Mouse (Mus musculus): ENCODE results near the gene Espl1. TPM values are rescaled to one million over a fixed set of nuclear protein-coding genes. Genes with fewer than 3 reads are reported as not detected.

Gene Espl1
- 1.7 and 1.9 TPM in 2 replicates for polyA plus RNA-seq (2012; rRNA removed)

DNA sequence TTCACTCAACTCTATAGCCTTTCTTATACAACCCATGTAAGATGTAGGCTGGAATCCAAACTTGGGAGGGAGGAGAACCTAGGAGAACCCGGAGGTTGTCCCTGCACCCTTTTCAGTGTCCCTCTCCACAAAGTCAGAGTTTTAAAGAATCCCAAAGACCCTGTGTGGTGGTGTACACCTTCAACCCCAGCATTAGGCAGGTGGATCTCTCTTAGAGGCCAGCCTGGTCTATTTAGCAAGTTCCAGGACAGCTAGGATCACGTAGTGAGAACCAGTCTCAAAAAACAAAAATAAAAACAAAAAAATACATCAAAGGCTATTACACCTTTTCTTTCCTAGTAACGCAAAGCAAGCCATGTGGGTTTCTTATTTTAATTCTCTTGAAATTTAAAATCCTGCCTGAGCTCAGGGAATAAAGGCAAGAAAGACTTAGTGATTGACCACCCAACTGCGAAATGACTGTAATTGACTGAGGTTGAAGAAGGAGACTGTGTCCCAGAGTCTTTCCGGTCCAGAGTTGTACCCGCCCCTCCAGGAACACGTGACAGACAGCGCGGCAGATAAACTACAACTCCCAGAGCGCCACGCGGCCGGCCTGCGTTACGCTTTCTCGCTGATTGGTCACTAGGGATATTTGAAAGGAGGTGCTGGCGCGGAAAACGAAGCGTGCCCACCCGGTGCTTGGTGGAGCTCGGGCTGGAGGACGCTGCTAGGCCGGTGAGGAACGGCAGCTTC is at the start of gene Espl1:
Gene Espl1, plus strand, starts transcription at position 634 of the 735 bp plus-strand sequence.
- peak; percentile 76 for DNase-seq (ENCODE audit: low spot score)

DNA sequence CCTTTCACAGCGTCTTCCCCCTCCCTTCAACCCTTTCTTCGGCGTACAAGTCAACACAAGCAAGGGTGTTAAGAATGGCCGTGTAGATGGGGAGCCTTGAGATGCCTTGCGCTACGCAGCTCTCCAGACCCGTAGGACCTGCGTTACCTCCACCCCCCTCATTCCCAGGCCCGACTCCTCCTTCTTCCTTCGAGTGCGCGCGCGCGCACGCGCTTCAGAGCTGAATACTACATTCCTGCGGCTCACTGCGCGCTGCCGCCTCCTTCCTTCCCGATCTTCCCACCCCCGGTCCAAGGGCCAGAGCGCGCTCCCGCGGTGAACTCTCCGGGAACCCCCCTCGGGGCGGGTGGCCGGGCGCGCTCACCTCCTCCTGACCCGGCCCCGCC is 49.2 kb upstream of the Espl1 start:
- peak; percentile 93 for DNase-seq (ENCODE audit: low spot score)

DNA sequence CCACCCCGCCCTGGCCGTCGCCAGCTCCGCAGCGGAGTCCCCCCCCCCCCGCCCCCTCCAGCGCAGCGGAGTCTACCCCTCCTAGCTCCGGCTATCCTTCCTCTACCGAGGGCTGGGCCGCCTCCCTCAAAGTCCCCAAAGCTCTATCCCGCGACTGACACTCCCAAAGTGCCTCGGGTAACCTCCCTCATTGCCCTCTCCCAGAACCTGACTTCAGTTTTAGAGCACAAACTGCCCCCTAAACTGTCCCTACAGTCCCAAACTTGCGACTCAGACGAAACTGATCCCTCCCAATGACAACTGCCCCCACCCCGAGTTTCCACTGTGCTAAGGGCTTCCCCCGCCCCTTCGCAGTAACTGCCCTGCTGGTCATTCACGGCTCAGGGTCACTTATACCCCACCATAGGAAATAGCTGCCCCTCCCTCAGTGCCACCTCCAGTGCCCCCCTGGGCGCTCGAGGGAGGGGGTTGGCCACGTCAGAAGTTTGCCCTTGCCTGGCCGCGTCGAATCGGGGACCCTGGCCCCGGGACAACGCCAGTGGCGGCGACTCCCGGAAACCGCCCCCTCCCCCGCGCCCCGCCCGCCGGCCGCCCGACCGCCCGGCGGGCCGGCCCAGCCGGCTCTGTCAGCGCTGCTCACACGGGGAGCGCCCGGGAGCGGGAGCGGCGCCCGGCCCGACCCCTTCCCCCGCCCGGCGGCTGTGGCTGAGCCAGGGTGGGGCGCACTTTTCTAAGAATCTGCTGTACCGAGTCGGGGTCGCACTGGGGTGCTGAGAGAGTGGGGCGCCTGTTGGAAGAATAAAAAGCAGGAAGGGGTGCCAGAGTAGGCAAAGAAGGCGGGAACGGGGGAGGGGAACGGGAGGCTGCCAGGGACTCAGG is 48.6 kb upstream of the Espl1 start:
- DNase-seq (ENCODE audit: low spot score), result peak; percentile 80

DNA sequence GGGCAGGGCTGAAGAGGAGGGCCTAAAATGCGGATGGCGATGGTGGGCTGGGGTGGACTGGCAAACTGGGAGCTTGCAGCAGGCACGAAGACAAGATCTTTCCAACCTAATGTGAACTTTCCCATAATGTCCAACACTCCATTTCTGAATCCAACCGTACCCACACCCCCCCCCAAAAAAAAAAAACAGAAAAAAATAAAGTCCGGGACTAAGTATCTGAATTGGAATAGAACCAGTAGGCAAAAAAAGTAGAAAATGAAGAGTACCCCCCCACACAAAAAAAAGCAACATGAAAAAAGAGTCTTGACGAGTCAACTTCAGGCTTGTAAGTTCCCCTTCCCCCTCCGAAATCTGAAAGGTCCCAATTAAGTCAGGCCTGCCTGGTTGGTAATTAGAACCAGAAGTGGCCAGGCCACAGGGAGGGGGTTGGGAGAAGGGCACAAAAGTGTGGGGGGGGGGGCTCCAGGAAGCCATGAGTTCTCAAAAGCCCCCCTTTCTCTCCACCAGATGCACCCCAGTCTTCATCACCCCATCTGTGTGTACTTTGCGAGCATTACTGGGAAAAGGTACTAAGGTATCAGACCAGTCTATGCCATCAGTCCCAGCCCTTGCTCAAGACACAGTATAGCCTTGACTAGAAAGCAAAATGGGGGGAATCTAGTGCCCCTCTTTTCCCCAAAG is 47.8 kb upstream of the Espl1 start:
- DNase-seq (ENCODE audit: low spot score), result no peak

DNA sequence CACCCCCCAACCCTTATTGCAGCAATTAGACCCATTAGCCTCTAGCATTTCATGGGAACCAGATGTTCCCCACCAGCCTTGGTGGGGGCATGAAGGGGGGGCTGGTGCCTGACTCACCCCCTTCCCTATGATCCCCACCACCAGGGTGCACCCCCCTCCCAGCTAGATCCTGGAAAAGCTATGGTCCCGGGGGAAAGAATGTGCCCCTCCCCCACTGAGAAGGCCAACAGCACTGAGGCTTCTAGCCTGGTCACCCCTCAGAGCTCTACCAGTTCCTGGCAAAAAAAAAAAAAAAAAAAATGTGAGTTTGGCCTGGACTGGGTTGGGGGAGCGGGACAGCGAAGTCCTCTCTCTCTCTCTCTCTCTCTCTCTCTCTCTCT is 47.3 kb upstream of the Espl1 start:
- no peak for DNase-seq (ENCODE audit: low spot score)

DNA sequence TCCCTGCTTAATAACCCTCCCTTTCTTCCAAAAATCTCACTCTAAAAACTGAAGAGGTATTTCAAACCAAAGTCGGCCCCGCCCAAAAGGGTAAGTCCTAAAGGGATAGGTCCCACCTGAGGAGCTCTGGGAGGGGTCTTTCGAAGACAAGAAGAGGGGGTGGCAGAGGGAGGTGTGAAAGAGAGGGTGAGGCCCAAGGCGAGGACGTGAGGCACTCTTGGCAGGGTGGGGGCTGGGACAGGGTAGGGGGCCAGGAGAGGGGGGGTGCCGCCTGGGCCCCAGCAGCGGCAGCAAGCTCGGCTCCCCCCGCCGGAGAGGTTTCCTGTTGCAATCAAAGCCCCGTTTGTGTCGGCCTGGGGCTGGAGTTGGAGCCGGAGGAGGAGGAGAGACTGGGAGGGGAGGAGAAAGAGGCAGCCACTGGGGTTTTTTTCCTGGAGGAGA is 46.8 kb upstream of the Espl1 start:
- no peak for DNase-seq (ENCODE audit: low spot score)

DNA sequence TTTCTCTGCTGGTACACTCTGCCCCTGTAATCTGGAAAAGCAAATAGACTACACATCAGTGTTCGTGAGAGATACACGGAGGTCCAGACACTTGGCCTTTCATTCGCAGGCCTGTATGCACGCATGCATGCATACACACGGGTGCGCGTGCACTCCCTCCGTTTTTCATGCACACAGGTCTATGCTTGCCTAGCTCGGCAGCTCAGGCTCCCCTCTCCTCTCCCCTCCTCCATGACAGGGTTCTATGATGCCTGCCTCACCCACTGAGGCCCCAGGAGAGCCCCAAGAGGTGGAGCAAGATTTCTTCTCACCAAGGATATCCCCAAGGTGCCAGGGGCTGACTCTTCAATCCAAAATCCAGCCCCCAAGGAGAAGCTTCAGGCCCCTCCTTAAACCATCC is 46.1 kb upstream of the Espl1 start:
- no peak for DNase-seq (ENCODE audit: low spot score)

DNA sequence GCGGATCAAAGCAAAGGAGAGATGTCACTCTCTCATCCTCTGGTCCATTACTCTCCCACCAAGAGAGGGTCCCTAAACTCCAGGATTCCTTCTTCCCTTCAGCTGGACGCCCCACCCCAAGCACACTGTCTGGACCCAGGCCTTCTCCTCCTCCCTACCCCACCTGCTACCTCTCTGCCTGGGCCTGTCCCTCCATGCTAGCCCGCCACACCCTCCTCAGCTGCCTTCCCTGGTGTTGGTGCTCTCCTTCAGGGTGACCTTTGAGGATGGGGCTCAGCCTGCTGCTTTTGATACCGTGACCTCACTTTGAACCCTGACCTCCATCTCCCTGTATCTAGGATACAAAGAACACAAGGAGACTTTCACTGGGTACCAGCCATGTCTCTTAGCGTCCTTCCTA is 45.5 kb upstream of the Espl1 start:
- DNase-seq (ENCODE audit: low spot score), result no peak

DNA sequence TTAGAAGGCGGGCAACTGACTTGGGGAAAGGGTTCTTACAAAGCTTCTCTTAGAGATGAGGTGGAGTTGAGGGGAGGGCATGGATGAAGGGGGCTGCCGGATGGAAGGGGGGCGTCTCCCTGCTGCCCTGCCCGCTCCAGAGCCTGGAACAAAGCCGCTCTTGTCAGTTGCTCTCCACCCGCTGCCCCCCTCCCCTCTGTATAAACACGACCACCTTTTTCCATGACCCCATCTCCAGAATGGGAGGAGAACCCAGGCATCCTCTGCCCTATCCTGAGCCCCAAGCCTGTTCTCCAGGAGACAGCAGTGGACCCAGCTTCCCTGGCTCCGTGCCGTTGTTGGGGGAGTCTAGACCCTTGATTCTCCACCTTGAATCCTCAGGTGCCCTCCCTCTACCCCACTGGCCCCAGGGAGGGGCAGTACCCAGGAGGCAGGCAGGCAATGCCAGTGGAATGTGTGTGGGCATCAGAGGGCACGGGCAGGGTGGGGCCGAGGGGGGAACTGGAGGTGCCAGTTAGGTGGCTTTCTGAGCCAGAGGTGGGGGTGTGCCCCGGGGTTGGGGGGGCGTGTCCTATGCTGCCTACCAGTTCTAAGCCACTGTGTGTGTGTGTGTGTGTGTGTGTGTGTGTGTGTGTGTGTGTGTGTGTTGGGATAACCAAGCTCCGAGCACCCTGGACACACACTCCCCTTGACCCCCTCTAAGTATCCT is 40.4 kb upstream of the Espl1 start:
- DNase-seq (ENCODE audit: low spot score), result no peak

DNA sequence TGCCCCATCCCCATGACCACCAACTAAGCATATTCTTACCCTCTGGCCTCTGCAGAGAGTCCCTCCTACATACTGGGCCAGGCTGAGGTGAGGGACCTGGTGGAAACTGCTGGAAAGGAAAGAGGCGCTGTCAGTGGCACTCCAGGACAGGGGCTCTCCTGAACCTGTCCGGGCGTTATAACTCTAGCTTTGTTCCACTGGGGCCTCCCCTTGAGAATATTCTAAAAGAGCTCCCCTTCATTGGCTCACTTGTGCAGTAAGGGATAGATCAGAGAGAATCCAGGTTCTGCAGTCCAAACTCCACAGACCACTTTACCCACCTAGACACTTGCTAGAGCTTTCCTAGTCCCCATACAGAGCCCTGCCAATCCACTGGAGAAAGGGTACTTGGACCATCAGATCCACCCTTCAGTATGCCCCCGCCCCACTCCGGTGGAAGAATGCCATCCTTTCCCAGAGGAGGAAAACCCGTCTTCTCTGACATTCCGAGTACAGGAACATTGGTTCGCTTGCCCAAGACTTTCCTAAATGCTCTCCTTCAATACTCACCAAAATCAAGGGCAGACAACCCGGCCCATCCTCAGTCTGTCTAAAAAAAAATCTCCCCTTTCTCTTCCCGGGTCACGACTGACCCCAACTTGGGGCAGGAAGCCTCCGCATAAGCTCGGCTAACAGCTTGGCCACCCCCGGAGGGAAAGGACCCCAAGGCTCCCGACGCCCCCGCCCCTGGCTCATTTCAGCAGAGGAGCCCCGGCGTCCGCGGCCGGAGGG is 39.5 kb upstream of the Espl1 start:
- DNase-seq (ENCODE audit: low spot score), result no peak

DNA sequence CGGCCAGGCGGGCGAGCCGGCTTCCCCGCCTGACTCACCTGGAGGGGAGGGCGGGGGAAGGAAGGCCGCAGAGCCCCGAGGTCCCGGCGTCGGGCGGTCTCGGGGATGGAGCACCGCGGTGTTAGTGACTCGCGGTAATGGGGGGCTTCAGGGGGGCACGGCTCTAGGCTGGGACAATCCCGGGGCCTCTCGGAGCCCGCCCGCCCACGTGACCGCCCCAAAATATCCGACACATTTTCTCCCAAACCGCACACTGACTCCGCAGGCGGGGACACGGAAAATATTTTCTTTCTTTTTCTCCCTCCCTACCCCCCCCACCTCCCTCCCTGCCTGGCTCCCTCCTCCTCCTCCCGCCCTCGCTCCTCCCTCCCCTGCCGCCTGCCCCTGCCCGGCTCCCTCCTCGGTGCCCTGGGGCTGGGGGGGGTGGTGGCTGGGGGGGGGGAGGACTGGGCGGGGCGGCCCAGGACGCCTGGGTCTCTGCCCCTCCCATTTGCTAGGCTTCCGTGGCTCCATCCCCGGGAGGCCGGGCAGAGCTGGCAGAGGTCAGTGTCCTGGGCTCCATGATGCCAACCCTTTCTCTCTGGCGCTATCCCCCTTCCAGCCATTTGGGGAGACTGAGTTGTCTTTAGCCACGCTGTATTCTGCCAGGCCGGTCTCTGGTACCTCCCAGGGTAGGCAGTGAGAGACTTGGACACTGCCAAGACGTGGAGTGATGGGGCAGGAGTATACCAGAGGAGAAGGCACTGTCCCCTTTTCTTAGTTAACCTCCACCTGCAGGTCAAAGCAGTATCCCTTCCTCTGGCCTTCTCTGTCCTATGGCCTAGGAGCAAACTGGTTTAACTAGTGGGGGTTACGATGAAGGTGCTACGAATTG is 38.6 kb upstream of the Espl1 start, which contains the start of gene Rarg:
Gene Rarg, minus strand, starts transcription at position 316 of the 874 bp plus-strand sequence.
- DNase-seq (ENCODE audit: low spot score), result no peak

DNA sequence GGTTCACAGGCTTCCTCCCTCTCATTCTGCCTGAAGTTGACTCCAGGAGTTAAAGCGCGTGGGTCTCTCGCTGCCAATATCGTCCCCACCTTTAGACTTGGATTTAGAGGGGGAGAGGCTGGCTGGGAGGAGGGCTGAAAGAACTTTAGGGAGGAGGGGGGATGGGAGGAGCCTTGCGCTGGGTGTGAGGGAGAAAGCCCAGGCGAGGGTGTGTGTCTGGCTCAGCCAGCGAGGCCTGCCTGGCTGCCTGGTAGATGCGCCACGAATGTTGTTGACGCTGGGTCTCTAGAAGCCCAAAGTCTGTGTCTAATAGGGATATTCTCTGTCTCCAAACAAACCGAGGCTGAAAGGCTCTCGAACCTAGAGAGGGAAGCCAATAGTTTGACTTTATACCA is 38.0 kb upstream of the Espl1 start:
- DNase-seq (ENCODE audit: low spot score), result no peak

DNA sequence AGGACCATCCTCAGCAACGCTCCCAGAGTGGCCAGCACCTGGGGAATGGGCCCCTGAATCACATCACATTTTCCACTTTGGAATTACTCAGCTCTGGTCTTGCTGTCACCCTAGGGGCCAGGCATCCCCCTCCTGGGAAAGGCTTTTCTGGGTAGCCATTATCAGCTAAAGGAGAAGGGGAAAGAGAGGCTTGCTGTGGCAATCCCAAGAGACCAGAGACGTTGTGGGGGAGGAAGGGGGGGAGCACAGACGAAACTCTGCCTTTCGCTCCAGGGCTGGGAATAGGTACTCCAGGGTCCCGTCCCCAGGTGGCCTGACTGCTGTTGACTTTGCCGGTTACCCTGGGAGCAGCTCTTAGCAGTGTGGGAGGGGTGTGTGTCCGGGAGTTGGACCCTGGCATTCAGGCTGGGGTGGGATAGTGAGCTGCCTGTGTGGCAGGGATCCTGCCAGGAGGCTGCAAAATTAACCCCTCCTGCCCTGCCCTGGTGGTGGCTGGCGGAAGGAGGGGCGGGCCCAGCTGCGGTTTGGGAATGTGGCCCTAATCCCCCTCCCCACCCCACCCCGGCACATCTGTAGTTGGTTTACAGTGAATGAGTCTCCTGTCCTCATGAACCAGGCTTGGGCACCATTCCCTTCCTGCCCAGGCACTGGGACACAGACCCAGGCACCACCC is 37.3 kb upstream of the Espl1 start:
- no peak for DNase-seq (ENCODE audit: low spot score)

DNA sequence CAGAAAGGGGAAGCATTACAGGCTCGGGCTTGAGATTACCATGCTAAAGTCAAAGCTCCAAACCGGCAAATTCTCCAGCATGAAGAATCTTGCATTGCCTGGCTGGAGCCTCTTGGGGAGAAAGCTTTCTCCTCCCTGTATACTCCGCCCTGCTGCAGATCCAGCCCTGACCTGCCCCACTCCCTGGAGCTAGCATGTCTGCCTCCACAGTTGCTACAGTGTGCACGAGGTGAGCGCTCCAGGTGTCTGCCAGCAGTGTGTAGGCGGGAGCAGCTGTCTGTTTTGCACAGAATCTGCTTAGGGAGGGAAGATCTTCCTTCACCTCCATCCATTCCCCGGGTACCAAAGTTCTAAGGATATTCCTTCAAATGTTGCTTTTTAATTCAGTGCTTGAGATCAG is 33.5 kb upstream of the Espl1 start:
- DNase-seq (ENCODE audit: low spot score), result no peak

DNA sequence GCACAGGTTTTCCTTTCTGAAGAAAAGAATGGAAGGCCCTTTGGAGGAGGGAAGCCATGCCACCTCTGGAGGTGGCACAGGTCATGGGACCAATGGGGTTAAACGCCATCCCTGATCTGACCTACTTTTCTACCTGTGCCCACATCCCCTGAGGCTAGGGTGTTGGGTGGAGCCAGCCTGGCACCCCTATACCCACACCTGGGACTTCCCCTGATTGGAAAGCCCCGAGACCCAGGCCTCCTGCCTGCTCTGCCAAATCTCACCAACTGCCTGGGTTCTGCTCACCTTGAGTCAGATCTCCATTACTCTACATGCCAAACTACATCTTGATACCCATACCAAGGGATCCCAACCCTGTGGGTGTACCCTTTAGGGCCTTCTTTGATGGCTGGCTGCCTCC is 33.0 kb upstream of the Espl1 start:
- DNase-seq (ENCODE audit: low spot score), result no peak

DNA sequence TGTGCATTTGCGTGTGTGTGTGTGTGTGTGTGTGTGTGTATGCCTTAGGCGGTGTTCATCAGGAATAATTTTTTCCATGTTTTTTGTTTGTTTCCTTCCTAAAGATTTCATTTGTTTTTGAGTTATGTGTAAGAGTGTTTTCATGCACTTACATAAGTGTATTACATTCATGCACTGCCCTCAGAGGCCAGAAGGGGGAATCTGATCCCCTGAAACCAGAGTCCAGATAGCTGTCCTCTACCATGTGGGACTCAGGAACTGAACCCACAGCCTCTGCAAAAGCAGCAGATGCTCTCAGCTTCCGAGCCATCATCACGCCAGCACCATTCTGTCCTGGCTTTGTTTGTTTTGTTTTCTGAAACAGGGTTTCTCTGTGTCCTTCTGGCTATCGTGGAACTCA is 30.5 kb upstream of the Espl1 start:
- DNase-seq (ENCODE audit: low spot score), result no peak

DNA sequence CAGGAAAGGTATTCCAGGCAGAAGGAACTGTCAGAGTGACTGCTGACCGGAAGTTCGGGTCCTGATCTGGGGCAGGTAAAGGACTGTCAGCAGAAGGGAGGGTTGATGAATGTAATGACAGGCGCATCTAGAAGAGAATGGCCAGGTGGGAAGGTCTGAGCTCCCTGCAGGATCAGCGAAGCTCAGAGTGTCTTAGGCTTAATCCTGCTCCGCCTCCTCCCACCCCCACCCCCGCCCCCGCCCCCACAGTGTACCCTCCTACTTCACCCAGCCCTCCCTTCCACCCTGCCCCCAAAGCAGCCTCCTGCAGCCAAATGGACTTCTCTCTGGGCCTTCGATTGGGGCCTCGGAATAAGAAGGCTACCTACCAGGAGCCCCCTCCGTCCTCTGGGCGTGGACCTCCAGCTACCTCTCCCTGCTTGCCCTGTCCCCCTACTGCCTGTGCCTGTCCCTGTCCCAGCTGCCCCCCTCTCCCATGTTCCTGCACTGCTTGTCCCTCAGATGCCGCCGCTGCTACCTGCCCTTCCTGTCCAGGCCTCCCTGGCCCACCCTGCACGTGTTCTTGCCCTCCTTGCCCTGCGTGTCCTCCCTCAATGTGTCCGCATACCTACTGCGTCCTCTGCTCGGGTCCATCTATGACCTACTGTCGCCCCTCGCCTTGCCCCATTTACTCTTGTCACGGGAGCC is 25.6 kb upstream of the Espl1 start, which contains the start of gene Gm9918:
Gene Gm9918, plus strand, starts transcription at position 290 of the 687 bp plus-strand sequence.
- no peak for DNase-seq (ENCODE audit: low spot score)

DNA sequence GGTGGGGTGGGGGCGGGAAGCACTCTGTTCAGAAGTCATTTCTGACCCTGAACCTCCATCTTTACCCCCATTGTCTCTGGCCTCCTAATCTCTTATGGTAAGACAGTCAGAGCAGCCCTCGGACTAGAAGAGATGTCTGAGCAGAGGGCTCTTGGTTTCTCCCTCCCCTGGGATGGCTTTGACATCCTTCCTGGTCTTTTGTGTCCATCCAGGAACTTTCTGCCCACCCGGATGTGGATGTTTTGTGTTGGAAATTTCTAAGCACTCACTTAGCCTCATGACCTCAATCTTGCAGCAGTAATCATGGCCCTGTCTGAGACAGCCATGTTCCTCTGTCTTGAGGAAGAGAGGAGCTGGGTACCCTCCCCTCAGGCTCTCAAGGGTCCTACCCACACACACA is 24.6 kb upstream of the Espl1 start:
- no peak for DNase-seq (ENCODE audit: low spot score)

Data from urinary bladder, adult 2 months (tissue).